Mouse (Mus musculus) heart, postnatal 0 days (tissue): Measurements from ENCODE around the gene Cep97.

ENCODE experiments used
- CTCF ChIP-seq: IDR thresholded peaks from 2 replicates; pipeline ENCODE4 v1.5.1; 2016; ENCODE audit warnings: antibody characterized with exemption, control low read depth, low read depth
- EP300 ChIP-seq: IDR thresholded peaks from 2 replicates; pipeline ENCODE4 v1.6.1; 2016; ENCODE audit warnings: antibody characterized with exemption, low read depth

GRCm38 (mm10) chr16:55938761-55939160 lies 4.1 kb upstream of the Cep97 start:
- TF ChIP-seq CTCF (no peak), EP300 (no peak)
